Mouse (Mus musculus) gastrocnemius, postnatal 4 days (tissue): ENCODE measurements at regions not wholly inside any gene's neighbourhood (a gene's known extent, or its start where the extent isn't known, plus 50 kb on each side); places are given as distances from the start of the nearest gene placed in this dataset.
"Not testable (repeated sequence)": the region's sequence is repeated elsewhere in the genome, so short reads cannot be mapped to it uniquely, and the experiment has no call there.

ENCODE experiments used
- DNase-seq, 2 experiments: peaks; one replicate each; pipeline ENCODE4 v3.0.0; 2021 to 2022; ENCODE audit warnings: low spot score in 2 of 2, mixed read lengths in 2 of 2

DNA sequence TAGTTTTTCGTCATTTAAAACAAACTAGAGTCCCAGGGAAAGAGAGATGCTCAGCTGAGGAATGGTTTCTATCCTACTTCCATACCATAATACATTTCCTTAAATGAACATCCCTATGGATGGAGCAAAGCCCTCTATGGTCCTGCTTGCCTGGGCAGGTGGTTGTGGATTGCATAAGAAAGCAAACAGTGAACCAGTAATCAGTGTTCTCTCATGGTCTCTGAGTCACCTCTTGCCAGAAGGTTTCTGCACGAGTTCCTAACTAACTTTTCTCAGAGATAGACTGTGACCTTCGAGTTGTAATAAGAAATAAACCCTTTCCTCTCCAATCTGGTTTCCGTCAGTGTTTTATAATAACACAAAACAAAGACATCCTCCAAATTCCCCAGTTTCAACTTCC, 62.9 kb upstream of the Bet1 start:
- DNase-seq, result no peak

DNA sequence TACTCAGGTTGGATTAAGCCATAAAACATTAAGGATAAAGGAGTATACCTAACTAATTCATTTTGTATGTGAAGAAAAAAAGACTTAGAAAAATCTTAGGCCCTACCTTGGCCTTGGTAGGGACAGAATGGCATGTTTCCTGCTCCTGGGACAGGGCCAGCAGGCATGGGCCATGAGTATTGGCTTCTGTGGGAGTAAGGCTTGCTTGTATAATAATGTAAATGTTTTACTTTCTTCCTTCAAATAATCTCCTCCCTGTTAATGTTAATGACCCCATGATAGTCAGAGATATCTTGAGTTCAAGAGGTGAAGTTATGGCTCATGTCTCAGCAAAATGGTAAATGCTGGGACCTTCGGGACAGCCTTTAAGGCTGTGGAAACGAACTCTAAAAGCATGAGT, 71.5 kb upstream of the Bet1 start:
- no peak for DNase-seq

DNA sequence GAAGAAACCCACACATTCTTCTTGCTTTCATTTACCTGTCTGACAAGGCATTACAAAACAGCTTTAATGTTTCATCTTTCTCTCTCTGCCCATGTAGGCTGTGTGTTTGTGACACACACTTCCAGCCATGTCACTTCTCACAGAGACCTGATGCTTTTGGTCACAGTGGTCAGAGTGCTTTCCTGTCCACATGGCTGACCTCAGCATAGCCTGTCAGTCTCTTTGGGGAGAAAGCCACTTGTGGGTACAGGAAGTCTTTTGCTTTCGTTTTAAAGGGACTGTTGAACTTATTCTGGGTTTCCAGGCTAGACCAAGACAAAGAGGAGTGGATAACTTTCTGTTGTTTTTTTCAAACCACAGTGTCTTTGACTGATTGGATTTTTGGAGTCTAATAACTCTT, 77.0 kb upstream of the Bet1 start:
- no peak for DNase-seq

DNA sequence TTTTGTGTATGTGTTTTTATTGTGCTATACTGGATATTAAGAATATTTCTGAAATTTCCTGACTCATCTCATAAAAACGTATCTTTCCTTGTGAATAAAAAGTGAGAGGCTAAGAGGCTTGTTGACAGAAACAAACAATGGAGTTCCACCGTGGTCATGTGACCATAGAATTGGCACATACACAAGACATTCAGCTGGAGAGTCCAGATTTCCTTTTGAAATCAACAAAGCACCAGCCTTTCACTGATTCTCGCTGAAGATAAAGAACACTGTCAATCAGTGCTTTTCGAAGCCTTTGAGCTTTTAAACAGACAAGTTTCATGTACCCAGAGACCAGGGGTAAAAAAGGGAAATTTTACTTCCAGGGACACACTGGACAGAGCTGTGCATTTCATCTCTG, 80.3 kb upstream of the Bet1 start:
- no peak for DNase-seq

DNA sequence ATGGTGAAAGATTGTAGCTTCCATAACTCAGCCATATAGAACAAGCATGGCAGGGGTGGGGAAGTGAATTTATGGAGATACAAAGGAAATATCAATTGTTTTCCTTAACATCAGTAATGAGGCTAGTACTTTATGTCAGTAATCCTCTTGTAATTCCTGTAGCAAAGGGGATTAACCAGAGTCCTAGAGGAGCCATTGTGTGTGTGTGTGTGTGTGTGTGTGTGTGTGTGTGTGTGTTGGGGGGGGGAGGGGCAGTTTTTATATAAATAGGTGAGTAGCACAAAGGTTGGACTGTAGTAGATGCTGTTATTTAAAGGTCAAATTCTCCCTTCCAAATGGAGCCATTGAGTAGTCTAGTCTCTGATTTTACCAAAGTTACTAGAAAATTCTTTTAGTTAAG, 81.0 kb upstream of the Bet1 start:
- DNase-seq, result no peak

DNA sequence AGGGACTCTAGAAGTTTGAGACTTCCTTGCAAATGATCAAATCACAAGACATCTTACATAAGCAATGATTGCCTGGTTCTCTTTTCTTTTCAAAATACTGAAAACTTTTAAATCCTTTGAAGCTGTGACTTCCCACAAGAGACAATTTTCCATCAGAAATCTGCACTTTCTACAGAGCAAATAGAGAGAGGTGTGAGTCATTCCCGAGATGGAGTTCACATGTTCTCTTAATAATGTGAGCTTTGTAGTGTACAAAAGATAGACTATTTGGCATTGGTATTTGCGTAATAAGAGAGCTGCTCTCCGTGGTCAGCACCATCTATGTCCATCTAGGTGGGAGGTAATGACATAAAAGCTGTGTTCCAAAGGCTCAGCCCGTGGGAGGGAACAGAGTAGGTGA, 84.8 kb upstream of the Bet1 start:
- no peak for DNase-seq

DNA sequence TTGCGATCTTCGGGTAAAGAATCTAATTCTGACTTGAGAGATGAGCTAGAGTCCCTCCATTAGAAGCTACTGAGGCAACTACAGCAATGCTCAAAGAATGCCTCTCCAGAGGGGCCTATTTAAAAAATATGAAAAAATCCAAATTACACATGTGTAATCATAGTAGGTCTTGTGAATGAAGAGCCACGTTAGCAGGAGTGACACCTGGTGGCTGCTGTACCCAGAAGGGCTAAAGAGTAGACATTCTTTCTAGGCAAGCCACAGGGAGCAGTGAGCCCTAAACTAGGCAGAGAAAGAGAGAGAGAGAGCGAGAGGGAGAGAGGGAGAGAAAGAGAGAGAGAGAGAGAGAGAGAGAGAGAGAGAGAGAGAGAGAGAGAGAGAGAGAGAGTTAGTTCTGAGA, 100.9 kb upstream of the Bet1 start:
- no peak for DNase-seq

DNA sequence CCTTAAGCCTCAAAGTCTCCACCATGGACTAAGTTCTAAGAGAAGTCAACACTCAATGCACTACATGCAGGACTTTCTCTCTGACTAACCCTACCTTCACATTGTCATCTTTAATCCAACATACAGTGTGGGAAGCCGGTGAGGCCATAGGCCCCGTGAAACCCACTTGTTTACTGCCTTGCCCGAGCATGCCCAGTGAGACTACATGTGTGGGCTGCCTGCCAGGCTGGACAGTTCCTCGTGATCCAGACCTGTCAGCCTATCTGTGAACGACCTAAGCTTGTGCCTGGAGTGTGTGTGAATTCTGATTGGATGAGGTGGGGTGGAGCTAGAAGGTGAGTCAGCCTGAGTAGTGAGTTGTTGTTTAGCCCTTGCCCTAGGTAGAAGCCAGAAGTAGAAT, 104.2 kb upstream of the Bet1 start:
- DNase-seq, result not testable (repeated sequence)

DNA sequence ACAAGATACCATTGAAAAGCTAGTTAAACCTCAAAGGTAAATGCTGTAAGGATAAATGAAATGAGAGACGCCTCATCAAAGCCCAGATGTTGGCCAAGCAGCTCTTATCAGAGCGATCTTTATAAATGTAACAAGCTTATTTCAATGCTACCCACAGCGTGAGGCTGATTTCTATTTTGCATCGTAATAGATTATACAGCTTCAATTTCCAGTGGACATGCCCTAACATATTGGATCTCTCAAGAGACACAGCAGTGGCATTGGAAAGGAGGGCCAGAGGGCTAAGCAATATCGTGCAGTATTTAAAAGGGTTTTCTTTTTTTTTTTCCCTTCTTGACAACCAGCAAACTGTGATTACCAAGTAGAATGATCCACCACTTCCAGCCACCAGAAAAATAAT, 106.5 kb upstream of the Bet1 start:
- DNase-seq, result no peak

DNA sequence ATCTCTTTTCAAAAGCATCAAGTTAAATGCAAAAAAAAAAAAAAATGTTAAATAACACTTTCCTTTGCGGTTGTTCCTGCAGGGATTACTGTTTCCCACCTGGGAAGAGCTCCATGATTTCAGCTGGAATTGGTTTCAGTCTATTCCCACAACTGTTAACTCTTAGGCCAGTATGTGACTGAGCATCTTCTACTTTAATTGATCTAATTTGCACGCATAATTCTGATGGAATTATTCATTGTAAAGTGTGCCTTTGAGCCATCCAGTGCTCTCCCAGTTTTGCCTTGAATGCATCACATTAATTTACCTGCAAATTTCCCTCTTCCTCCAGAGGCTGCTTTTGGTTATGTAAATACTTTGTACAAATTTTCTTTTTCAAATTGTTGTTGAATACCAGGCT, 114.4 kb upstream of the Bet1 start:
- no peak for DNase-seq

DNA sequence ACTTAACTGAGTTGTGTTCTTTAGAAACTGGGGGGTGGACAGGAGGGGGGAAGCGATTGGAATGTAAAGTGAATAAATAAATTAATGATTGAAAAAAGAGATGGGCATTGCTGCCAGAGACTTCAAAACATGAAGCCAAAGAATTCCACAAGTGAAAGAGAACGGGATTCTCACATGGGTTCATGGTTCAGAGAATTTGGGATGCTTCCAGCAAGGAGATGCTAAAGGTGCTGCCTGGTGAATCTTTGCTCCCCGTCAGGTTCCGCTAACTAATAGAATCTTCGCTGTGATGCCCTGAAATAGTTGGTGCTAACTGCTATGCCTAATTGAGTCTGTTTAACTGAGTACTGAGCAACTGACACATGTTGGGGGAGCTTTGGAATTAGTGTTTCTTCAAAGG, 118.9 kb upstream of the Bet1 start:
- DNase-seq, result no peak

DNA sequence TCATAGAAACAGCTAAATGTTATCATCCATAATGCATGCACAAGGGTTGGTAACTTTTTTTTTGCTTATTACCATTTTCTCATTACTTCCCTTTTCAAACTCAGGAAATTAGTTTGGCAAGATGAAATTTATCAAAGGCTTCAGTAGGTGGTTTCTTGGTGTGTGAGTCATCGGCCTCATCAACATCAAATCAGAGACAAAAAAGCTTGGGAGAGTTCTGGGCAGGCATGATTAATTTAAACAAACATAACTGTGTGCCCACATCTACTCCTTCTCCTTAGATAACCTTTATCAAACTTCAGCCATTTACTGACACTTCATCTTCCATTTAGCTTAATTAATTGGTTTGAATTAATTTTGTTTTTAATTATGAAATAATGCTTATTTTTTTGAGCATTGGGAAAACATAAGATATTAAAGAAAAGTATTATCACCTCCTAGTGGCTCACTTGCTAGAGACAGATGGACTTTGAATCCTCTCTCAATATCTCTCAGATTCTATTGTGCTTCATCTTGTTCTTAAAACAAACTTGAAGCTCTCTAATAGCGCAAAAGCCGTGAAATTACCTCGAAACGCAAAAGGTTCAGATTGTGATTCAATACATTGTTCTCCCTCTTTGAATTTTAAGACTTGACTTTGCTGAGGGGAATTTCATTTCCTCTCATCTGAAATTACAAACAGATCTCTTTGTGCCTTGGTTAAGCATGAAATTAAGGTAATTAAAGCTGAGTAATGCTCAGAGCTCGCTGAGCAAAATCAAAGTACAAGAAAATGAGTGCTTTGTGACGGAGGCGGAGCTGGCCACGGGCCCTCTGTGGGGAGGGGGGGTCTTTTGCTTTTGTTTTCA, 158.7 kb upstream of the Bet1 start:
- DNase-seq, result no peak

DNA sequence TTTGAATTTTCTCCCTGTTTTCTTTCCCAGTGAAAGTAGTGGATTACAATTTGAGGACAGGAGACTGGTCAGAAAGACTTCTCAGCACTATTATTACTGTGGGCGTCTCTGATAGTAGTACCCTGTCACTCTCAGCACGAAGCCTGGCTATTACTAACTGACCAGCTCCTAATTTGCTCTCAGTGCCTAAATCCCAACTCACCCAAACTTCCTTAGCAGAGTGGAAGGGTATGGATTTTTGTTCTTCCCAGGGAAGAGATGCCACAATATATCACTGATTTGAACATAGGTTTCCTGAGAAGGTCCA, 159.3 kb upstream of the Bet1 start:
- no peak for DNase-seq

DNA sequence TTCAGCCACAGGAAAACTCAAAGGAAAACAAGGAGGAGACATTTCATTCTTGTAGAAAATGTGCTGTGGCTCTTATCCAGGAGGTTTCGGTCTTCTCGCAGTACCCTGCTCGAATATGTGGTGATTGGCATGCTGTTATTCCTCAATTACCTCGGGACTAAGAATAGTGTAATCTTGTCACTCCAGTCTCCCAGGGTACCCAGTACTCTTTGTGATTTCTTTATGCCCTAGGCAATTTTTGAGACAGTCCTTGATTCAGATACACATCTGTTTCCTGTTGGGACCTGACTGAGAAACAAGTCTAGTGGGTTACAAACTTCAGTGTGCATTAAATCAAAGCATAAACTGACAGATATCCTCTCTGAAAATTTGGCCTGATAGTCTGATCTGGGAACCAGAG, 189.8 kb upstream of the Bet1 start:
- no peak for DNase-seq

DNA sequence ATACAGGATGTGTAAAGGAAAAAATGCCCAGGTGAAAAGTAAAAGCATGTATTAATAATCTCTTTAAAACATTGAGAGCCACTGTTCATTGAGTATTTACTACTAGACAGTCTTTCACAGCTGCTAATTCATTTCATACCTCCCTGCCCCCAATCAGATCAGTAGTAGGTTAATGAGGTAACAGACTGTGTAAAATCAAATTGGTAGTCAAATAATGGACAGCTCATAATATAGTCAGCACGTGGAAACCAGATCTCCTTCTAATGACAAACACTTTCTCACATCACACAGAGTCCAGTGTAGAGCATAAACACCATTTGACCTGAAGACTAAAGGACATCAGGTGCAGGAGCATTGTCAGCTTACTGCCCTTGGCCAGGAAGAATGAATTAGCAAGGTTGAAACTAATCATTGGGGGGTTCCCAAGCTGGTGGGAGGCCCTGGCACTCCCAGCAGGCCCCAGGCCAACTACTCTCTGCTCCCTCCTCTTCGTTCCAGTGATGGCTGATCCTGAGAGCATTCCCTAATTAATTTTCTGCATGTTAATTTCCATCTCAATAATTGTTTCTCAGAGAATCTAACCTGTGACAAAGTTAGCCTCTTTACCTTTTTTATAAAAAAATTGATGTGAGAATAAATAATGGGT, 190.6 kb upstream of the Bet1 start:
- DNase-seq, result no peak

DNA sequence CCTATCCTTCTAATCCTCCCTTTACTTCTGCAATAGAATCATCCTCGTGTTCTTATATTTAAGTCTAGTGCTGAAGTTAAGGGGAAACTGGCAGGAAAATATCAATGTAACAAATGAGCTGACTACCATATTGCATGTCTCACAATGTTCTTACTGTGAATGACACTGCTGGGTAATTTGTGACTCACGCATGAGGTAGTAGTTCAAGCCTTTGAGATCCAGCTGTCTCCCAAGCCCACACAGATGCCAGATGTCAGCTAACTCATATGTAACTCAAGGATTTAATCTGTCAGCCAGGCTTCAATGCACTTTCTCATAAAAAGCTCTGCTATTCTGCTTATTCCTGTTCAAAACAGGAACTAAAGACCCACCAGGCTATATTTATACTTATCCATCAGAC, 204.6 kb upstream of the Bet1 start:
- no peak for DNase-seq

DNA sequence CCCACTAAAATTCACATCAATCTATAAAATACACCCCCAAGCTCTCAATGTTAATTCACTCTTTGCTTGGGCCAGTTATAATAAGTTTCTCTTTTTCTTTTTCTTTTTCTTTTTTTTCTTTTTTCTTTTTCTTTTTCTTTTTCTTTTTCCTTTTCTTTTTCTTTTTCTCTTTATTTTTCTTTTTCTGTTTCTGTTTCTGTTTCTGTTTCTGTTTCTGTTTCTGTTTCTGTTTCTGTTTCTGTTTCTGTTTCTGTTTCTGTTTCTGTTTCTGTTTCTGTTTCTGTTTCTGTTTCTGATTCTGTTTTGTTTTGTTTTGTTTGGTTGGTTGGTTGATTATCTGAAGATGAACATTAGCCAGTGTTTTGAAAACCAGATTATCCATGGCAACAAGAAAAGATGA, 201.2 kb upstream of the Col1a2 start:
- DNase-seq, result not testable (repeated sequence)

DNA sequence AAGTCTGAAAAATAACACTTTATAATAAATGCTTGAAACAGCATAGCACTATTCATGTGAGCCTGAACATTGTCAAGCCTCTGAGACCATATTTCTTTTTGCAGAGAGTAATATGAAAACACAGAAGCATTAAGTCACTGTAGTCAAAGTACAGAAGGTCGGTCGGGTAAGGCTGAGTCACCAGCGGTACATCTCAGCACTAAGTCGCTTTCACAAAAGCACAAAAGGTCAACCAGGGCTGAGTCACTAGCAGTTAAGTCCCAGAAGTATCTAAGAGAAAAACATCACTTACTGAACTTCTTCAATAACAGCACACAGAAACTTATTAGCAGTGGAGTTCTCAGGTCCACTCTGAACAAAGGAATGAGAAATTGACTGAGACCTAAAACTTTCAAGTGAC, 154.7 kb upstream of the Col1a2 start:
- DNase-seq, result no peak

DNA sequence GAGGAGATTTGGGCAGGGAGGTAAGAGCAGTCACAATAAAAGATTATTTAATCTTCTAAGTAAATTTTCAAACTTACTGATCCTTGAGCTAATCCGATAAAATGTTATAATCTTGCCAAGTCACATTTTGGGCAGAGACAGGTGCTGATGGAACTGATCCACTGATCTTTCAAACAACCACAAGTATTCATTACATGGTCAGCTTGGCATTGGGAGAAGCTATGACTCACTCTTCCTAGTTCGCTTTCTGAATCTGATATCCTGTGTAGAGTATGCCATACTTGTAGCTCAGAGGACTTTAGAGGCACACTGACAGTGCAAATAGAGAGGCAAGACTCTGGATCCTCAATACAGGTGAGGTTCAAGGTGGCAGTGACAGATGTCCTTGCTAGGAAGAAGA, 142.4 kb upstream of the Col1a2 start:
- no peak for DNase-seq

DNA sequence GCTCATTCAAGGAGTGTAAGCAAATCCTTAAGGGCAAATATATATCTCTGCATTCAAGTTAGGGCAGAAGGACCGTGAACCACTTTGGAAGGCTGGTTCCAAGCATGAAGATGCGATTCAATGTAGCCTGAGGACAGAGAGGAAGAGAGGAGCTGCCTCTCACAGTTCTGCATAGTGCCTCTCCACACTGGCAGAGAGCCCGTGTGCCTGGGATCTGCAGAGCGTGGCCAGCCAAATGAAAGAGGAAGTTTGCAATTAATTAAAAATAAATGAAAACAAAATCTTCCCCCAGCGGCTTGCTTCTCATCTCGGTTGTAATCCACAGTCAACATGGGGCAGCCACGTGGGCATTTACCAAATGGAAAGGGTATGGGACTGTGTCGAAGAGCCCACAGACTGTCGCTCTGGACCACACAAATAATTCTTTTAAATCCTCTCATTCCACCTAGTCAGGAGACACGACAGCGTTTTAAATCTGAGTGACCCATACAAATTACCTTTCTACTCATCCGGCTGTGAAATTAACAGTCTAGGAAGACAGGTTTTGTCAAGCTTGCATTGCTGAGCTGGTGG, 129.1 kb upstream of the Col1a2 start:
- DNase-seq, result no peak

DNA sequence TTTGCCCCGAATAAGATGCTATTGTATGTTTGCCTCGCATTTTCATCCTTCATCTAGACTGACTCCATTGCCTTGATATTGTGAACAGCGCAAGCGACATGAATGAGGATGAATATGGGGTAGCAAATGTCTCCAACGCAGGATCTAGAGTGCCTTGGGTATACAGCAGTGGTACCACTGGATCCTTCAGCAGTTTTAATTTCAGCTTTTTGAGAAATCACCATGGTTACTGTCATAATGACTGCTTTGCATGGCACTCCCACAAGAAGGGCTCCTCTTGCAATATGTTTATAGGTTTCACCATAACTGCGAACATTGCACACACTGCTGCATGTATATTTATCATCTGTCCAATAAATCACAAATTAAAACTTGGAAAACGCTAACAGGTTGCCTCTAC, 107.8 kb upstream of the Col1a2 start:
- DNase-seq, result no peak

DNA sequence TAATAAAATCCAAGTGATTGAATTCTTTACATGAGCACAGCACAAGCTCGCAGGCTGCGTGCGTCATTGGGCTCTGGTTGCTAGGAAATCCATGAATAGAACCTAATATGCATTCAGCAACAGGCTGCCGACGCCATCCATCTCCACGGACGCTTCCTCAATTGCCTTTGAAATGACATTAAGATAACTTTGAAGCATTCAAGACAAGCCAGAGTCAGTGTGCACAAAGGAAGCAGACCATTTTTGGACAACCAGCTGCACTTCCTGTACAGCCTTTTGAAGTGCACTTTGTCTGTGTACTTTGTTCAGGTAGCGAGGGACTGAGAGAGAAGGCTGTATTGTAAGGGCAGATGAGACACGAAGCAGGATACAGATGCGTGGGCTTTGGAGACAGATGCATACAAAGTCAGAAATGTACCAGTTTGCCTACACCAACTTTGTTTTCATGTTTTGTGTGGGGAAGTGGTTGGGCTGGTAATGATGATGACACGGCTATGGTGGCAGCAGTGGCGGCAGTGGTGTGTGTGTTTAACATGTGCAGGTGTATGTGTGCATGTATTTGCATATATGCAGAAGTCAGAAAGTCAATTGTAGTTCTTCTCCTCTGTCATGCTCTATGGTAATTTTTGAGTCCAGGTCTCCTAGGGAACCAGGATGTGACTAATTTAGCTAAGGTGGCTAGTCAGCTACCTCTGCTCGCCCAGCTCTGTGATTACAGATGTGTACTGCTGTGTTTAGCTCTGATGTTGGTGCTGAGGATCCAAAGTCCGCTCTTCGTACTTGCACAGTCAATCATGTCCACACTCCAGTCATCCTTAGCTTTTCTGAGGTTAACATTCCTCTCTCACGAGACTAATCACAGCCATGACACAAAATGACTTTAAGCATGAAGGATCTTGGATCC, 106.7 kb upstream of the Col1a2 start:
- DNase-seq, result no peak
